Mouse (Mus musculus) granulocyte monocyte progenitor cell, adult 5-6 weeks (primary cell): Measurements from ENCODE around the gene Klf8. TPM values are rescaled to one million over a fixed set of nuclear protein-coding genes. Genes with fewer than 3 reads are reported as not detected.
"Not testable (repeated sequence)": the region's sequence is repeated elsewhere in the genome, so short reads cannot be mapped to it uniquely, and the experiment has no call there.

Experiments used
- ATAC-seq: replicated peaks from 2 replicates; pipeline ENCODE4 v1.8.0; 2016; ENCODE audit warnings: mild to moderate bottlenecking, moderate TSS enrichment, inconsistent platforms; ENCODE audit not compliant: poor library complexity, severe bottlenecking
- total RNA-seq, 2 experiments: library from RNA; stranded (forward) in 1 of 2; stranded (reverse) in 1 of 2; fragments of 200-712, 200-1000 nt in 1 of 2; fragments of >200 nt in 1 of 2; fragmentation: Nextera tagmentation in 1 of 2; gene quantifications; 2 replicates each; pipeline ENCODE4 v1.2.3; 2014 to 2017

Gene Klf8
- total RNA-seq (2014; fragmentation: Nextera tagmentation) (3.5 and 3.9 TPM in 2 replicates), total RNA-seq (2017) (2.6 and 3.0 TPM in 2 replicates)

GRCm38 (mm10) chrX:153237304-153237919 is at the start of gene Klf8:
Klf8 (plus strand) TSS chrX:153237466.
- peak; percentile 72 for ATAC-seq

- ATAC-seq: peak; percentile 42; the same call in 1 of the 2 replicates
Observed at GRCm38 (mm10) chrX:153199185-153199584, 38.1 kb upstream of the Klf8 start.

- ATAC-seq: no peak
Observed at GRCm38 (mm10) chrX:153211101-153211500, 26.2 kb upstream of the Klf8 start.

DNA sequence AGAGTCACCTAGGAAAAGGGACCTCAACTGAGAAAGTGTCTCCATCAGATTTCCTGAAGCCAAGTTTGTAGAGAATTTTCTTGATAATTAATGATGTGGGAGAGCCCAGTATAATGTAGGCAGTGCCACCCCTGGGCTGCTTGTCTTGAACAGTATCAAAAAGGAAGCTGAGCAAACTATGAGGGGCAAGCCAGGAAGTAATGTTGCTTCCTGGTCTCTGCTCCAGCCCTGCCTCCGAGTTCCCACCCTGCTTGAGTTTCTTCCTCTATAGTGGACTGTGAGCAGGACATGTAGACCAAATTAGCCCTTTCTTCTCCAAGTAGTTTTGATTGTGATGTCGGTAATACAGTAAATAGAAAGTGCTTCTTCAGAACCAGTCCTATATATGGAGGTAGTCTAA is 6.0 kb upstream of the Klf8 start:
- ATAC-seq: peak; percentile 86

DNA sequence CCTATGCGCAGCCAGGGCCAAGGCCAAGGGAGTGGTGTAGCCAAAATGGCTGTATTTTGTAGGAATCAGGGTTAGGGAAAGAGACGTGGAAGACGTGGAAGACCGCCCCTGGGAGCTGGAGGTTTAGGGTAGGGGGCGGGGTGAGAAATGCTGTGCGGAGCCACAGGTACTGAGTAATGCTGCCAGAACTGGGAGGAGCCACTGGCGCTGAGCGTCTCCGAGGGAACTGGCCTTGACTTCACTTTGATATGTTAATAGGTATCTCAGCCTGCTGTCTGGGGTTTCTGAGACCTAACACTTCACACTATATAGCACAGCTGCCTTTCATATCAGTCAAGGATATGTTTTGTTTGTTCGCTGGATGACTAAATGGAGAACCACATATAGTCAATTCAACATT is 4.0 kb upstream of the Klf8 start:
- no peak for ATAC-seq

DNA sequence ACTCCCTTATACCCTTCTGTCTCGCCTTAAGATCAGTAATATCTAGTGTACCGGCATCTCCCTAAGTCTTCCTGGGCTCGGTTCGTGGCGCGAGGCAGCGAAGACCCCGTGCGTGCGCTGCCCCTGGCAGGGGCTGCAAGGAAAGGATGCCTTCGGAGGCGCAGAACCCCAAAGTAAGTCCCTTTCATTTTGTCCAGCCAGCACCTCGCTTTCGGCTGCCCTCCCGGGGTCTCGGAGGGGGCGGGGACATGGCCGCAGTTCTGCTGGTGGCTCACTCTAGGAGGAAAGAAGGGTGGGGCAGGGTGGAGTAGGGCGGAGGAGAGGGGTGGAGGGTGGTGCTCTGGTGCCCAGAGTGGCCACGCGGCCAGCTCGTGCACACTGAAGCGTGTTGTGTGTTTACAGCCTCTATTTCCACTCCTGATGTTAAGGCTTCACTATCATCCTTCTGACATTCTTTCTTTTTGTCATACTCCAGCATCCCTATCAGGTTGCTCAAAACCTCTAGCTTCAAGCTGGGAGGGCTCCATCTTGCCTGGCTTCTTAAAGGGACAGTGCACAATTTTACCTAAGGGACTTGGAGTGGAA is 746 bp downstream of the Klf8 start:
- ATAC-seq: peak; percentile 93

DNA sequence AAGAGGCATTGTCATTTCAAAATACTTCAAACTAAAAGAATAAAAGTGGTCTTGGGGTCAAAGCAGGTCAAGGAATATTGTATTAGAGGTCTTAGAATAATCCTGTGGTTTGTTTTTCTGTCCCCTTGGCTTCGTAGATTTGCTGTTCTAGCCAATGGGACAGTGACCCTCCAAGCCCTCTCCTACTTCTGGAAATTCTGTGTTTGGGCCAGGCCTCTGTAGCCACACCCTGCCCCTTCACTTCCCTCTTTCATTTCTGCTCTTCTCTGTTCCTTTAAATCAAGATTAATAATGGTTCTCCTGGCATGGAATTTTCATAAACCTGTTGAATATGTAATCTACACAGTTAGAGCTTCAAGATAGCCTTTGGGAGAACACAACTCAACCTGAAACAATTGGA is 17.0 kb downstream of the Klf8 start:
- ATAC-seq: peak; percentile 56; the same call in 1 of the 2 replicates

DNA sequence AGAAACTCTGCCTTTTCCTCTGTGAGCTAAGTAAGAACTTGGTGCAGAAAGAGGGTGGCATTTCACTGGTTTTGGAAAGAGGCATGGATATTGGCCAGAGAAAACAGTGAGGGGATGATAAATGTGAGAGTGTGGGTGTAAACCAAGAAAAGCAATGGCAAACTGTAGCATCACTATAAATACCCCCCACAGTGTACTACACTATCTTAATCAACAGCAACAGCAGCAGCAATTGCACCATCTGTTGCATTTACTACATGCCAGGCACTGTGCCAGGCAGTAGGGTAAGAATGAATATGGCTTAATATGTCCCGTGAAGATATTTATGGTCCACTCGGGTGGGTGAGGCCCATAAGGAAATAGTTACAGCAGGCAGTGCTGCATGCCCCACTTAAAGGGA is 18.2 kb downstream of the Klf8 start:
- no peak for ATAC-seq

- no peak for ATAC-seq
Observed at GRCm38 (mm10) chrX:153282185-153282584, 44.9 kb downstream of the Klf8 start.

DNA sequence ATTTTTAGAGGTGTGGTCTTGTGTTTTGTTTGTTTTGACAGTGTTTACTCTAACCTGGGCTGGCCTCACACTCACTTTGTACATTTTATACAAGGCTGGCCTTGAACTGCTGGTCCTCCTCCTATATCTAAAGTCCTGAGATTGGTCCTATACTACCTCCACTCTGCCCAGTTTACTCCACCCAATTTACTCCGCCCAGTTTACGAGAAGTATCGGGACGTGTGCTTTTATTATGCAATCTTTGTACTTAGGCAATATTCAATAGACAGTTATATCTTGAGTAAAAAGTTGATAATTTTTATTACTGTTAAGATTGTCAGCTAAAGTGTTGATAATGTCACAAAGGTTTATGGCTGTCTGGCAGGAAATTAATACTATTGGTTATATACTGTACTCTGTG is 74.1 kb downstream of the Klf8 start:
- ATAC-seq: no peak

- ATAC-seq: no peak
Observed at GRCm38 (mm10) chrX:153323105-153323504, 85.8 kb downstream of the Klf8 start.

DNA sequence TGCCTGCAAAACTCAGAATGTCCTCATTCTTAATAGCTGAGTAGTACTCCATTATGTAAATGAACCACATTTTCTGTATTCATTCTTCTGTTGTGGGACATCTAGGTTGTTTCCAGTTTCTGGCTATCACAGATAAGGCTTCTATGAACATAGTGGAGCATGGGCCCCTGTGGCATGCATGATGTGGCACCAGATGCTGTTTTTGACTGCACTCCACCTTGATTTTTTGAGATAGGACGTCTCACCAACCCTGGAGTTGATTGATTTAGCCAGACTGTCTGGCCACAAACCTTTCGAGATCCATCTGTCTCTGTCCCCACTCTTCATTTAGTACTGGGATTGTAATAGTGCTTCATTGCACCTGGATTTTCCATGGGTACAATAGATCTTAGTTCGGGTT is 96.9 kb downstream of the Klf8 start:
- ATAC-seq: not testable (repeated sequence)

- peak; percentile 91 for ATAC-seq
Observed at GRCm38 (mm10) chrX:153359331-153360215, 122.3 kb downstream of the Klf8 start.

DNA sequence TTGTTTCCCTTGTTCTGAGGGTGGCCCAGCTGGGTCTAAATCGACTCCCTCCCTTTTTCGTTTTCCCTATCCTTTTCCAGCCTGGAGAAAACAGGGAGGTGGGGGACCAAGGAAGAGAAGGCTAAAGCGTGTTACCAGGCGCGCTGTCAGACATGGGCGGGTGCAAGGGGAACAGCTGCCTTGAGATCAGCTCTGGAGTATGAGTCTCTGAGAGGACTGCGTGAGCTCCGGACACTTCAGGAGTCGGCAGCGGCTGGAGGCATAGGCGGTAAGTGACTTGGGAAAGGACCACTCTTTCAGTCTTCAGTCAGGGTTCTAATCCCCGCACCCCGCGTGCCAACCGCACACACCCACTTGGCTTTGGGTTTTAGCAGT is 122.9 kb downstream of the Klf8 start:
- ATAC-seq: peak; percentile 52

- no peak for ATAC-seq
Observed at GRCm38 (mm10) chrX:153360666-153361269, 123.5 kb downstream of the Klf8 start.

DNA sequence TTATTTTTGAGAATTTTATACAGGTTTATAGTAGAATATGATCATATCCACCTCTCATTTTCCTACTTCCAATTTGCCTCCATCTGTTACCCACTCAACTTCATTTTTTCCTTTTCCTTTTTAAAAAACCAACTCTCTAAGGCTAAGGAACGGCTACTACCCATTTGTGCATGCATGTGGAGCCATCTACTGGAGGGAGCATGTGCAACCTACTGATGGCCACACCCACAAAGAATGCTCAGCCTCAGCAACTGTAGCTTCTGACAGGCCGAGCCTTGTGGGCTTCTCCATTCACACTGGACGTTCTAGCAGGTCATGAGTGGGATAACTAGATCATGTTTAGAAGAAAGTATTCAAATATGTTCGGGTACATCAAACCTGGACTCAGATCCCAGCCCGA is 129.5 kb downstream of the Klf8 start:
- peak; percentile 99 for ATAC-seq

GRCm38 (mm10) chrX:153369780-153370179 is 132.5 kb downstream of the Klf8 start:
- ATAC-seq: peak; percentile 44; the same call in 1 of the 2 replicates

DNA sequence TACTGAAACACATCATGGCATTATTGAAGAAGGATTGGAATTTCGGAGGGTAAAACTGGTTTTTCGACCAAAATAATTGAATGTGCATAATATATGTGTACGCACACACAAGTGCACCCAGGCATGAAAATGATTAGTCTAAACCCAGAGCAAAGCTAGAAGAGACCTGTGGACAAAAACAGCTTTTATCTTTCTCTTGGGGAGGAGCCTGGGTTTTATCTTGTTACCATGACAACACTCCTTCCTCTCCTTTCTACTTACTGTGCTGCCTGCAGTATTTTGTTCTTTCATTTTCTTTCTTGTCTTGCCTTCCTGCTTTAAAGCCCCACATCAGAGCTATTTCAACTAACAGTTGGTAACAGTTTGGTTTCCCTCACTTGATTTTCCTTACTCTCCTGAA is 137.8 kb downstream of the Klf8 start:
- ATAC-seq: no peak

DNA sequence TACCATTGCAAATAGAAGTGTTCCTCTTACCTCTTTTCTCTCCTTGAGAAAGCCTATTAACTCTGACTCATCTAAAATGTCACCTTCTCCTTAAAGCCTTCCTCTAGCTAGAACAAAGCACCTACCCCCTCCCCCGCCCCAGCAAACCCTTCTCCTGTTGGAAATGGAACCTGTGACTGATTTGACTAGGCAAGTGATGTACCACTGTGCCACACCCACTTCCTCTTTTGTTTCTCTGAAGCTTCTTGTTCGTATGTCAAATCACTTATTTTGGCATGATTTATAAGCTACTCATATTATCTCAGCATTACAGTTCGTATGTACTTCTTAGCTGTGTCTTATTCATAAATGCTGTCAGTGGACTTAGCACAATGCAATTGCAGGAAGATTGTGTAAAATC is 144.5 kb downstream of the Klf8 start:
- ATAC-seq: no peak

DNA sequence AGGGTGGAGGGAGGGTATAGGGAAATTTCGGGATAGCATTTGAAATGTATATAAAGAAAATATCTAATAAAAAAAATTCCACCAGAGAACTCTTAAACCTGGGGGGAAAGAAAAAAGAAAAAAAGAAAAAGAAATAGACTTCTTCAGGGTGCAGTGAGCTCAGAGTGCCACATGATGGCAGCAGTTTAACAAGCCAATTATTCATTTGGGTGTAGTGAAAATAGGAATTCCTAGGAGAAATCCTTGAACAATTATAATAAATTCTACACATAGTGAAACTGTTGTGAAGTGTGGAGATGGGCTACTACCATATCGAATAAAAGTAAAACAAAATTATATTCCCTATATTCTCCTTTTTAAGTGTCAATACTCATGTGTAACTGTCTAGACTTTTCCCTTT is 152.0 kb downstream of the Klf8 start:
- no peak for ATAC-seq

- no peak for ATAC-seq
Observed at GRCm38 (mm10) chrX:153417067-153417466, 179.8 kb downstream of the Klf8 start.
